Mouse (Mus musculus): Measurements from ENCODE around the gene Gripap1. TPM values are rescaled to one million over a fixed set of nuclear protein-coding genes. Genes with fewer than 3 reads are reported as not detected.

The Gripap1 gene
- polyA plus RNA-seq, 1 experiment from 2014 or later, result 41.9 TPM

GRCm38 (mm10) chrX:7775501-7776205, 13.9 kb upstream of the Gripap1 start:
- 65% methylated on average over 9 of the region's 9 CpGs for WGBS
- Histone ChIP-seq H3K4me1 (replicated peaks; ENCODE audit: control insufficient read depth, insufficient read depth, low read length) (no peaks in the 10 kb centered on the region), H3K36me3 (ENCODE audit: control insufficient read depth, insufficient read depth, low read length) (peaks cover 9% of the 10 kb centered on the region), H3K9me3 (ENCODE audit: control insufficient read depth, low read length) (no peaks in the 10 kb centered on the region), H3K4me2 (ENCODE audit: low read depth, low read length) (no peak overlapping the region), H3K27me3 (ENCODE audit: control insufficient read depth, insufficient read depth, low read depth, low read length) (no peaks in the 10 kb centered on the region), H3K9ac (ENCODE audit: low read length) (no peak overlapping the region), H3K27ac (ENCODE audit: low read length) (no peak overlapping the region), H3K4me3 (ENCODE audit: low read length) (no peak overlapping the region)
- no peak for ATAC-seq (ENCODE audit: low read depth)

GRCm38 (mm10) chrX:7776329-7777082, 13.1 kb upstream of the Gripap1 start:
- no peak overlapping the region for H3K9ac ChIP-seq (ENCODE audit: low read length)
- 44% methylated on average over 8 of the region's 8 CpGs for WGBS
- H3K4me2 ChIP-seq (ENCODE audit: low read depth, low read length), result no peak overlapping the region
- peaks cover 9% of the 10 kb centered on the region for H3K36me3 ChIP-seq (ENCODE audit: control insufficient read depth, insufficient read depth, low read length)
- H3K27me3 ChIP-seq (ENCODE audit: control insufficient read depth, insufficient read depth, low read depth, low read length), result no peaks in the 10 kb centered on the region
- H3K27ac ChIP-seq (ENCODE audit: low read length), result no peak overlapping the region
- H3K4me3 ChIP-seq (ENCODE audit: low read length), result no peak overlapping the region
- peak; percentile 69; the same call in 1 of the 2 replicates for ATAC-seq (ENCODE audit: low read depth)
- H3K4me1 ChIP-seq (replicated peaks; ENCODE audit: control insufficient read depth, insufficient read depth, low read length), result no peaks in the 10 kb centered on the region
- no peaks in the 10 kb centered on the region for H3K9me3 ChIP-seq (ENCODE audit: control insufficient read depth, low read length)

- Histone ChIP-seq H3K4me2 (ENCODE audit: low read depth, low read length) (no peak overlapping the region), H3K4me3 (ENCODE audit: low read length) (no peak overlapping the region), H3K27ac (ENCODE audit: low read length) (no peak overlapping the region), H3K27me3 (ENCODE audit: control insufficient read depth, insufficient read depth, low read depth, low read length) (no peaks in the 10 kb centered on the region), H3K9ac (ENCODE audit: low read length) (no peak overlapping the region), H3K9me3 (ENCODE audit: control insufficient read depth, low read length) (no peaks in the 10 kb centered on the region), H3K36me3 (ENCODE audit: control insufficient read depth, insufficient read depth, low read length) (peaks cover 4% of the 10 kb centered on the region; the same call in 1 of the 2 replicates), H3K4me1 (replicated peaks; ENCODE audit: control insufficient read depth, insufficient read depth, low read length) (no peaks in the 10 kb centered on the region)
- ATAC-seq (ENCODE audit: low read depth), result no peak
- 57% methylated on average over 7 of the region's 7 CpGs for WGBS
Observed at GRCm38 (mm10) chrX:7778450-7779244, 10.9 kb upstream of the Gripap1 start.

- Histone ChIP-seq H3K4me2 (ENCODE audit: low read depth, low read length) (no peak overlapping the region), H3K27ac (ENCODE audit: low read length) (no peak overlapping the region), H3K4me3 (ENCODE audit: low read length) (no peak overlapping the region), H3K9ac (ENCODE audit: low read length) (no peak overlapping the region), H3K36me3 (ENCODE audit: control insufficient read depth, insufficient read depth, low read length) (no peaks in the 10 kb centered on the region), H3K4me1 (replicated peaks; ENCODE audit: control insufficient read depth, insufficient read depth, low read length) (no peaks in the 10 kb centered on the region), H3K9me3 (ENCODE audit: control insufficient read depth, low read length) (no peaks in the 10 kb centered on the region), H3K27me3 (ENCODE audit: control insufficient read depth, insufficient read depth, low read depth, low read length) (no peaks in the 10 kb centered on the region)
- ATAC-seq (ENCODE audit: low read depth), result no peak
- 10% methylated on average over 3 of the region's 3 CpGs for WGBS
Observed at GRCm38 (mm10) chrX:7779294-7779693, 10.3 kb upstream of the Gripap1 start.

- WGBS, result 66% methylated on average over 4 of the region's 4 CpGs
- Histone ChIP-seq H3K9me3 (ENCODE audit: control insufficient read depth, low read length) (no peaks in the 10 kb centered on the region), H3K4me3 (ENCODE audit: low read length) (no peak overlapping the region), H3K4me2 (ENCODE audit: low read depth, low read length) (no peak overlapping the region), H3K36me3 (ENCODE audit: control insufficient read depth, insufficient read depth, low read length) (no peaks in the 10 kb centered on the region), H3K27ac (ENCODE audit: low read length) (no peak overlapping the region), H3K4me1 (replicated peaks; ENCODE audit: control insufficient read depth, insufficient read depth, low read length) (no peaks in the 10 kb centered on the region), H3K27me3 (ENCODE audit: control insufficient read depth, insufficient read depth, low read depth, low read length) (no peaks in the 10 kb centered on the region), H3K9ac (ENCODE audit: low read length) (no peak overlapping the region)
- no peak for ATAC-seq (ENCODE audit: low read depth)
Observed at GRCm38 (mm10) chrX:7782603-7783092, 6.9 kb upstream of the Gripap1 start.

GRCm38 (mm10) chrX:7790309-7790708, 744 bp downstream of the Gripap1 start:
- Histone ChIP-seq H3K27me3 (ENCODE audit: control insufficient read depth, insufficient read depth, low read depth, low read length) (no peaks in the 10 kb centered on the region), H3K4me1 (replicated peaks; ENCODE audit: control insufficient read depth, insufficient read depth, low read length) (peaks cover 2% of the 10 kb centered on the region; the same call in 1 of the 2 replicates), H3K9me3 (ENCODE audit: control insufficient read depth, low read length) (no peaks in the 10 kb centered on the region), H3K4me2 (ENCODE audit: low read depth, low read length) (peak overlapping the region; percentile 70), H3K9ac (ENCODE audit: low read length) (peak overlapping the region; percentile 71), H3K4me3 (ENCODE audit: low read length) (peak overlapping the region; percentile 69), H3K36me3 (ENCODE audit: control insufficient read depth, insufficient read depth, low read length) (no peaks in the 10 kb centered on the region), H3K27ac (ENCODE audit: low read length) (no peak overlapping the region; the same call in 1 of the 2 replicates)
- no peak for ATAC-seq (ENCODE audit: low read depth)
- 17% methylated on average over 5 of the region's 5 CpGs for WGBS

GRCm38 (mm10) chrX:7793361-7793760, 3.8 kb downstream of the Gripap1 start:
- 43% methylated on average over 3 of the region's 3 CpGs for WGBS
- H3K27me3 ChIP-seq (ENCODE audit: control insufficient read depth, insufficient read depth, low read depth, low read length), result no peaks in the 10 kb centered on the region
- H3K4me3 ChIP-seq (ENCODE audit: low read length), result no peak overlapping the region
- peaks cover 2% of the 10 kb centered on the region; the same call in 1 of the 2 replicates for H3K4me1 ChIP-seq (replicated peaks; ENCODE audit: control insufficient read depth, insufficient read depth, low read length)
- no peak overlapping the region for H3K4me2 ChIP-seq (ENCODE audit: low read depth, low read length)
- no peak overlapping the region for H3K27ac ChIP-seq (ENCODE audit: low read length)
- no peak overlapping the region for H3K9ac ChIP-seq (ENCODE audit: low read length)
- no peaks in the 10 kb centered on the region for H3K9me3 ChIP-seq (ENCODE audit: control insufficient read depth, low read length)
- no peak for ATAC-seq (ENCODE audit: low read depth)
- no peaks in the 10 kb centered on the region for H3K36me3 ChIP-seq (ENCODE audit: control insufficient read depth, insufficient read depth, low read length)

- Histone ChIP-seq H3K27ac (ENCODE audit: low read length) (no peak overlapping the region), H3K9me3 (ENCODE audit: control insufficient read depth, low read length) (no peaks in the 10 kb centered on the region), H3K36me3 (ENCODE audit: control insufficient read depth, insufficient read depth, low read length) (peaks cover 5% of the 10 kb centered on the region; the same call in 1 of the 2 replicates), H3K27me3 (ENCODE audit: control insufficient read depth, insufficient read depth, low read depth, low read length) (no peaks in the 10 kb centered on the region), H3K4me2 (ENCODE audit: low read depth, low read length) (no peak overlapping the region), H3K4me1 (replicated peaks; ENCODE audit: control insufficient read depth, insufficient read depth, low read length) (peaks cover 2% of the 10 kb centered on the region; the same call in 1 of the 2 replicates), H3K9ac (ENCODE audit: low read length) (no peak overlapping the region), H3K4me3 (ENCODE audit: low read length) (no peak overlapping the region)
- no peak for ATAC-seq (ENCODE audit: low read depth)
- 15% methylated on average over 7 of the region's 7 CpGs for whole genome bisulfite sequencing
Observed at GRCm38 (mm10) chrX:7795016-7795415, 5.5 kb downstream of the Gripap1 start.

- no peak overlapping the region for H3K9ac ChIP-seq (ENCODE audit: low read length)
- WGBS, result 74% methylated on average over 3 of the region's 3 CpGs
- no peak overlapping the region for H3K4me3 ChIP-seq (ENCODE audit: low read length)
- H3K27ac ChIP-seq (ENCODE audit: low read length), result no peak overlapping the region
- no peaks in the 10 kb centered on the region for H3K27me3 ChIP-seq (ENCODE audit: control insufficient read depth, insufficient read depth, low read depth, low read length)
- no peak overlapping the region for H3K4me2 ChIP-seq (ENCODE audit: low read depth, low read length)
- no peak for ATAC-seq (ENCODE audit: low read depth)
- H3K9me3 ChIP-seq (ENCODE audit: control insufficient read depth, low read length), result no peaks in the 10 kb centered on the region
- peaks cover 5% of the 10 kb centered on the region; the same call in 1 of the 2 replicates for H3K36me3 ChIP-seq (ENCODE audit: control insufficient read depth, insufficient read depth, low read length)
- no peaks in the 10 kb centered on the region for H3K4me1 ChIP-seq (replicated peaks; ENCODE audit: control insufficient read depth, insufficient read depth, low read length)
Observed at GRCm38 (mm10) chrX:7797327-7797726, 7.8 kb downstream of the Gripap1 start.
